Mouse (Mus musculus) gastrocnemius, postnatal 10 days (tissue): ENCODE results near the gene Gdf1. TPM values are rescaled to one million over a fixed set of nuclear protein-coding genes. Genes with fewer than 3 reads are reported as not detected.

Experiments
- DNase-seq: peaks from one replicate; pipeline ENCODE4 v3.0.0; 2021; ENCODE audit warnings: mixed read lengths
- total RNA-seq, 2 experiments: library from RNA; stranded (reverse); gene quantifications; 2 replicates each; pipeline ENCODE4 v1.2.3; 2021

Gene Gdf1
- total RNA-seq, 2 experiments from 2014 or later = 3.9 to 5.3 TPM

GRCm38 (mm10) chr8:70329835-70330740, 471 bp downstream of the Gdf1 start:
- no peak for DNase-seq

GRCm38 (mm10) chr8:70330741-70331364, 1.2 kb downstream of the Gdf1 start:
- peak; percentile 65 for DNase-seq

- no peak for DNase-seq
Observed at GRCm38 (mm10) chr8:70331526-70331925, 1.9 kb downstream of the Gdf1 start.

GRCm38 (mm10) chr8:70332070-70332877, 2.7 kb downstream of the Gdf1 start:
- DNase-seq = peak; percentile 84

GRCm38 (mm10) chr8:70332878-70333202, 3.2 kb downstream of the Gdf1 start:
- no peak for DNase-seq

GRCm38 (mm10) chr8:70338931-70339330, 9.3 kb downstream of the Gdf1 start:
- DNase-seq = no peak

- no peak for DNase-seq
Observed at GRCm38 (mm10) chr8:70340659-70341058, 11.0 kb downstream of the Gdf1 start.

- DNase-seq = no peak
Observed at GRCm38 (mm10) chr8:70342007-70342406, 12.4 kb downstream of the Gdf1 start.

GRCm38 (mm10) chr8:70343076-70343475, 13.5 kb downstream of the Gdf1 start:
- DNase-seq = no peak

GRCm38 (mm10) chr8:70343696-70344095, 14.1 kb downstream of the Gdf1 start:
- DNase-seq = no peak

GRCm38 (mm10) chr8:70344279-70344678, 14.7 kb downstream of the Gdf1 start:
- DNase-seq = no peak

- no peak for DNase-seq
Observed at GRCm38 (mm10) chr8:70347443-70347842, 17.8 kb downstream of the Gdf1 start.

- DNase-seq = no peak
Observed at GRCm38 (mm10) chr8:70347860-70348420, 18.3 kb downstream of the Gdf1 start.

GRCm38 (mm10) chr8:70351035-70351999, 21.7 kb downstream of the Gdf1 start:
- DNase-seq = no peak

- no peak for DNase-seq
Observed at GRCm38 (mm10) chr8:70352000-70352384, 22.4 kb downstream of the Gdf1 start.

GRCm38 (mm10) chr8:70352657-70353151, 23.1 kb downstream of the Gdf1 start:
- DNase-seq = peak; percentile 70

- peak; percentile 100 for DNase-seq
Observed at GRCm38 (mm10) chr8:70353194-70353817, 23.7 kb downstream of the Gdf1 start, which contains the start of gene Upf1. Upf1 (minus strand) TSS chr8:70353278.

- DNase-seq = no peak
Observed at GRCm38 (mm10) chr8:70354004-70354403, 24.4 kb downstream of the Gdf1 start.

GRCm38 (mm10) chr8:70356111-70356510, 26.5 kb downstream of the Gdf1 start:
- no peak for DNase-seq

- peak; percentile 75 for DNase-seq
Observed at GRCm38 (mm10) chr8:70359411-70359810, 29.8 kb downstream of the Gdf1 start.

- no peak for DNase-seq
Observed at GRCm38 (mm10) chr8:70360769-70361168, 31.2 kb downstream of the Gdf1 start.
